Mouse (Mus musculus) liver, adult 2 months (tissue): ENCODE measurements around the gene H3f3a. TPM values are rescaled to one million over a fixed set of nuclear protein-coding genes. Genes with fewer than 3 reads are reported as not detected.
A peak's percentile ranks its signal among the peaks of the same experiment; 100 is the strongest.

Experiments used
- DNase-seq: peaks from one replicate; pipeline ENCODE4 v3.0.0-alpha.2; 2011; ENCODE audit warnings: low read depth, low spot score; ENCODE audit errors: extremely low read depth
- H3K27ac ChIP-seq: fragments of 200-500 bp; replicated peaks from 2 replicates; pipeline ENCODE4 v1.5.1; 2012; ENCODE audit warnings: low read depth, mild to moderate bottlenecking, control low read depth, inconsistent platforms, low read length; ENCODE audit not compliant: insufficient read depth
- H3K27me3 ChIP-seq: fragments of 200-500 bp; 2 replicates; pipeline ENCODE4 v1.6.1; 2012; ENCODE audit warnings: mild to moderate bottlenecking, moderate library complexity, low read length, inconsistent platforms; ENCODE audit not compliant: control insufficient read depth, insufficient read depth
- H3K36me3 ChIP-seq: fragments of 200-500 bp; 2 replicates; pipeline ENCODE4 v1.6.1; 2012; ENCODE audit warnings: low read length, inconsistent platforms; ENCODE audit not compliant: control insufficient read depth, insufficient read depth
- H3K4me1 ChIP-seq: fragments of 200-500 bp; 2 replicates; pipeline ENCODE4 v1.6.1; 2011; ENCODE audit warnings: low read length; ENCODE audit not compliant: control insufficient read depth, insufficient read depth
- H3K4me3 ChIP-seq: fragments of 200-500 bp; 2 replicates; pipeline ENCODE4 v1.5.1; 2011; ENCODE audit warnings: low read depth, mild to moderate bottlenecking, control low read depth, low read length, moderate library complexity; ENCODE audit not compliant: insufficient read depth
- H3K79me2 ChIP-seq: fragments of 200-500 bp; 2 replicates; pipeline ENCODE4 v1.6.1; 2012; ENCODE audit warnings: inconsistent platforms, mild to moderate bottlenecking, low read length, moderate library complexity; ENCODE audit not compliant: control insufficient read depth, insufficient read depth
- H3K9ac ChIP-seq: fragments of 200-500 bp; 2 replicates; pipeline ENCODE4 v1.6.1; 2012; ENCODE audit warnings: low read depth, mild to moderate bottlenecking, control low read depth, inconsistent platforms, low read length
- CTCF ChIP-seq: fragments of 200-500 bp; IDR thresholded peaks from 2 replicates; pipeline ENCODE4 v1.5.1; 2011; ENCODE audit warnings: low read depth, low read length, control low read depth
- POLR2A ChIP-seq: fragments of 200-500 bp; IDR thresholded peaks from 2 replicates; pipeline ENCODE4 v1.6.1; 2011; ENCODE audit warnings: low read length, control low read depth; ENCODE audit not compliant: insufficient read depth; ENCODE audit errors: extremely low read depth
- WGBS: fragments of 180-500 bp; shearing (Covaris S2); methylation state at CpG from one replicate; pipeline ENCODE4 v1.1.7; 2018; 5-methylcytosine and 5-hydroxymethylcytosine counted together
- polyA plus RNA-seq: library from polyadenylated mRNA; depleted of rRNA; stranded (reverse); fragments of >200 nt; gene quantifications from 2 replicates; pipeline ENCODE4 v1.2.3, GENCODE M21; 2012
- total RNA-seq: library from RNA; depleted of rRNA; stranded (reverse); fragments of >200 nt; gene quantifications from 2 replicates; pipeline ENCODE4 v1.2.3, GENCODE M21; 2014

H3f3a gene
- total and polyA plus RNA-seq, 2 experiments = 147 to 264 TPM

- TF ChIP-seq POLR2A = no peak
- TF ChIP-seq CTCF = no peak
- DNase-seq = peak; percentile 49
- H3K4me1 ChIP-seq = peaks cover 13% of the 10 kb centered on the region
These were observed 34.9 kb upstream of the H3f3a start for GRCm38 (mm10) chr1:180848511-180849241.

GRCm38 (mm10) chr1:180848114-180848510 lies 34.4 kb upstream of the H3f3a start:
- no peaks in the 10 kb centered on the region for H3K36me3 ChIP-seq
- TF ChIP-seq POLR2A (0 out of 2 replicates have a peak, but pooled peaks have one; percentile 22), CTCF (no peak)
- WGBS = 4% methylated on average over 9 of the region's 9 CpGs
- peaks cover 7% of the 10 kb centered on the region; the same call in 1 of the 2 replicates for H3K79me2 ChIP-seq
- H3K27ac ChIP-seq = peak overlapping the region; percentile 86
- H3K4me3 ChIP-seq = peak overlapping the region; percentile 46
- H3K4me1 ChIP-seq = peaks cover 13% of the 10 kb centered on the region
- H3K27me3 ChIP-seq = no peaks in the 10 kb centered on the region
- peak overlapping the region; percentile 78 for H3K9ac ChIP-seq
- DNase-seq = peak; percentile 75

More at GRCm38 (mm10) chr1:180848511-180849241, 34.9 kb upstream of the H3f3a start:
- no peaks in the 10 kb centered on the region for H3K36me3 ChIP-seq
- peaks cover 7% of the 10 kb centered on the region; the same call in 1 of the 2 replicates for H3K79me2 ChIP-seq
- H3K9ac ChIP-seq = peak overlapping the region; percentile 78
- H3K27me3 ChIP-seq = no peaks in the 10 kb centered on the region
- H3K27ac ChIP-seq = peak overlapping the region; percentile 86
- peak overlapping the region; percentile 46 for H3K4me3 ChIP-seq
- WGBS = 26% methylated on average over 11 of the region's 11 CpGs

DNA sequence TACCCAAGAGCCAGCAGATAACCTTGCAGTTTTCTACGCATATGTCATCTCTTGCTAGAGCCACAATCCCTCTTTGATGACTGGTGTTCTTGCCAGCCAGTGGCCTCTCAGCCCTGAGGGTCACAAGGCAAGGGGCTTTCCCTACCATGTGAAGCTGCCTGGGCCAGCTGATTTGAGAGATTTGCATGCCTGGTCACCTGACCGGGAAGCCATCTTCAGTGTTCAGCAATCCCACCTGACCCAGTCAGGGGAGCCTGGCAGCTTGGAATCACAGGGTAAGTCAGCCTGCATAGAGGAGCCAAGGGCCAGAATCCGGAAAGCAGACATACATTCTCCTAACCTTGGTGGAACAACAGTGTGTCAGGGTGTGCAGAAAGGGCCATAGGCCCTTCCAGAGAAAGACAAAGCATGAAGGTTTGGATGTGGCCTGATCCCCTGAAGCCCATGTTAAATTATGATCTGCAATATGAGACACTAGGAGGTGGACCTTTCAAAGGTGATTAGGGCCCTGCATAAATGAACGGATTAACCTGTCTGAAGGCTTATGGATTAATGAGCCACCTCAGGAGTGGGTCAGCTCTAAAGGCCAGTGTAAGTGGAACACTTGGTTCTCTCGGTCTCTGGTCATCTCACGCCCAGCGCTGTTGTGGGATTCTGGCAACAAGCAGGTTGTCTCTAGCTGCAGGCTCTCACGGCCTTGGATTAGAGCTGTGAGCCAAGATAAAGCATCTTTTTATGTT lies 28.0 kb upstream of the H3f3a start:
- Histone ChIP-seq H3K27ac (no peak overlapping the region), H3K9ac (no peak overlapping the region), H3K79me2 (no peaks in the 10 kb centered on the region), H3K36me3 (no peaks in the 10 kb centered on the region), H3K4me3 (no peak overlapping the region), H3K27me3 (no peaks in the 10 kb centered on the region), H3K4me1 (no peaks in the 10 kb centered on the region)
- no peak for TF ChIP-seq POLR2A
- no peak for TF ChIP-seq CTCF
- DNase-seq = no peak
- 91% methylated on average over 8 of the region's 8 CpGs for WGBS

DNA sequence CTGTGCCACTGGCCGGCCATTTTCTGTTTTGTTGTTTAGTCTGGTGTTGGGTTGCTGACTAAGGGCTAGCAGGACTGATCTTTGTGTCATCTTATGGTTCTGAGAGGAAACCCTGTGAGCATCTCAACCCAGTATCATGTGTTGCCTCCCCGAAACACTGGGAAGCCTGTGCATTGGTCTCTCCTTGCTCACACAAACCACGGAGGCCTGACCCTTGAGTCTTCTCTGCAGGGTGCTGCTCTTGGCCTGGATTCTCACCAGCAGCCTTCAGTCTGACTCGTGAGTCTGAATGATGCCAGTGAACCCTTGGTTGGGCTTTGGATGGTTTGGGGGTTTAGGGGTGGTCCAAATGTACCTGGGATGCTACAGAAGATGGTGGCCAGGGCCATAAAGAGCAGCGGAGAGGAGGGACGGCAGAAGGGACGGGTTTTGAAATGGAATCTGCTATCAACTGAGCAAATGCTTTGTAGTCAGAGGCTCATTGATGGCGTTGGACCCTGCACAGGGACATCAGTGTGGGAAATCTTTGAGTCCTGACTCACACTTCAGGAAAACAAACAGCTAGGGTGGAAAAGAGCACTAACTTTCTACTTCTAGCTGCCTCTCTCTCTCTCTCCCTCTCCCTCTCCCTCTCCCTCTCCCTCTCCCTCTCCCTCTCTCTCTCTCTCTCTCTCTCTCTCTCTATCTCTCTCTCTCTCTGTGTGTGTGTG lies 25.6 kb upstream of the H3f3a start:
- H3K36me3 ChIP-seq = no peaks in the 10 kb centered on the region
- TF ChIP-seq POLR2A (no peak), CTCF (no peak)
- H3K9ac ChIP-seq = no peak overlapping the region
- no peak for DNase-seq
- 81% methylated on average over 8 of the region's 8 CpGs for WGBS
- H3K4me3 ChIP-seq = no peak overlapping the region
- H3K27ac ChIP-seq = no peak overlapping the region
- H3K27me3 ChIP-seq = no peaks in the 10 kb centered on the region
- H3K79me2 ChIP-seq = no peaks in the 10 kb centered on the region
- no peaks in the 10 kb centered on the region for H3K4me1 ChIP-seq

- DNase-seq = no peak
- TF ChIP-seq POLR2A = no peak
- no peak for TF ChIP-seq CTCF
- Histone ChIP-seq H3K9ac (no peak overlapping the region), H3K27ac (no peak overlapping the region), H3K79me2 (no peaks in the 10 kb centered on the region), H3K36me3 (no peaks in the 10 kb centered on the region), H3K4me1 (no peaks in the 10 kb centered on the region), H3K4me3 (no peak overlapping the region), H3K27me3 (no peaks in the 10 kb centered on the region)
- 84% methylated on average over 6 of the region's 6 CpGs for WGBS
These were observed 24.3 kb upstream of the H3f3a start for GRCm38 (mm10) chr1:180838014-180838413.
